Mouse (Mus musculus) 3134 (cell line): ENCODE results near the gene Ppt2.

Experiments
- DNase-seq: peaks from one replicate; pipeline ENCODE4 v3.0.0-alpha.2; 2011; ENCODE audit warnings: low spot score; ENCODE audit not compliant: insufficient read length; ENCODE audit errors: extremely low read depth

Gene Ppt2

GRCm38 (mm10) chr17:34640778-34641601 lies 12.7 kb upstream of the Ppt2 start:
- DNase-seq = peak; percentile 71

GRCm38 (mm10) chr17:34639461-34640255 lies 11.3 kb upstream of the Ppt2 start:
- no peak for DNase-seq

GRCm38 (mm10) chr17:34637459-34637858 lies 9.1 kb upstream of the Ppt2 start:
- no peak for DNase-seq

- DNase-seq = no peak
These were observed 7.4 kb upstream of the Ppt2 start for GRCm38 (mm10) chr17:34635671-34636070.

- DNase-seq = no peak
These were observed 4.0 kb upstream of the Ppt2 start for GRCm38 (mm10) chr17:34632261-34632691.

GRCm38 (mm10) chr17:34631647-34632046 lies 3.3 kb upstream of the Ppt2 start:
- DNase-seq = no peak

- no peak for DNase-seq
These were observed 2.5 kb upstream of the Ppt2 start for GRCm38 (mm10) chr17:34630761-34631301.

- DNase-seq = no peak
These were observed 1.7 kb upstream of the Ppt2 start for GRCm38 (mm10) chr17:34629796-34630603.

- no peak for DNase-seq
These were observed 976 bp upstream of the Ppt2 start, which contains the start of gene Prrt1 for GRCm38 (mm10) chr17:34629221-34629751. TSS of gene Prrt1 (plus strand) at chr17:34629533.

GRCm38 (mm10) chr17:34628644-34628967 lies 296 bp upstream of the Ppt2 start:
- no peak for DNase-seq

GRCm38 (mm10) chr17:34627093-34627942 lies 992 bp downstream of the Ppt2 start:
- DNase-seq = peak; percentile 85

- DNase-seq = peak; percentile 66
These were observed 1.6 kb downstream of the Ppt2 start for GRCm38 (mm10) chr17:34626773-34627092.

- no peak for DNase-seq
These were observed 2.1 kb downstream of the Ppt2 start for GRCm38 (mm10) chr17:34626062-34626772.

GRCm38 (mm10) chr17:34624981-34625380 lies 3.3 kb downstream of the Ppt2 start:
- DNase-seq = no peak

- DNase-seq = no peak
These were observed 5.1 kb downstream of the Ppt2 start for GRCm38 (mm10) chr17:34623161-34623560.

GRCm38 (mm10) chr17:34621006-34621405 lies 7.3 kb downstream of the Ppt2 start:
- no peak for DNase-seq

- no peak for DNase-seq
These were observed 9.3 kb downstream of the Ppt2 start for GRCm38 (mm10) chr17:34618999-34619398.

GRCm38 (mm10) chr17:34615871-34616270 lies 12.4 kb downstream of the Ppt2 start, which contains the start of gene Egfl8:
TSS of gene Egfl8 (minus strand) at chr17:34615971.
- no peak for DNase-seq

- DNase-seq = no peak
These were observed 14.5 kb downstream of the Ppt2 start for GRCm38 (mm10) chr17:34613830-34614229.
